Mouse (Mus musculus): ENCODE results near the gene Ptprn2.
A peak's percentile ranks its signal among the peaks of the same experiment; 100 is the strongest.

Ptprn2 gene

GRCm38 (mm10) chr12:117153166-117153480 is 667.6 kb downstream of the Ptprn2 start:
- no peak for DNase-seq

- peak; percentile 45 to 78 for DNase-seq
Measured at GRCm38 (mm10) chr12:117153671-117154355, 668.3 kb downstream of the Ptprn2 start.

- no peak for DNase-seq
Measured at GRCm38 (mm10) chr12:117154356-117155243, 669.1 kb downstream of the Ptprn2 start.

- no peak for DNase-seq
Measured at GRCm38 (mm10) chr12:117155307-117156220, 670.0 kb downstream of the Ptprn2 start.

GRCm38 (mm10) chr12:117156256-117156655 is 670.7 kb downstream of the Ptprn2 start:
- DNase-seq: no peak

GRCm38 (mm10) chr12:117156786-117157185 is 671.3 kb downstream of the Ptprn2 start:
- DNase-seq: no peak

GRCm38 (mm10) chr12:117157249-117157648 is 671.7 kb downstream of the Ptprn2 start:
- DNase-seq: no peak

- no peak for DNase-seq
Measured at GRCm38 (mm10) chr12:117157660-117158386, 672.3 kb downstream of the Ptprn2 start.

- DNase-seq: no peak
Measured at GRCm38 (mm10) chr12:117158950-117159668, 673.6 kb downstream of the Ptprn2 start.

GRCm38 (mm10) chr12:117159669-117160210 is 674.2 kb downstream of the Ptprn2 start:
- DNase-seq: no peak

GRCm38 (mm10) chr12:117160211-117160891 is 674.8 kb downstream of the Ptprn2 start:
- DNase-seq: no peak

- no peak for DNase-seq
Measured at GRCm38 (mm10) chr12:117162180-117162579, 676.7 kb downstream of the Ptprn2 start.

GRCm38 (mm10) chr12:117163789-117164188 is 678.3 kb downstream of the Ptprn2 start:
- DNase-seq: peak in 1 of 2 experiments; percentile 56

GRCm38 (mm10) chr12:117166266-117166665 is 680.7 kb downstream of the Ptprn2 start:
- DNase-seq: no peak

GRCm38 (mm10) chr12:117169670-117170069 is 684.1 kb downstream of the Ptprn2 start:
- DNase-seq: no peak

GRCm38 (mm10) chr12:117172529-117172884 is 687.0 kb downstream of the Ptprn2 start:
- DNase-seq: peak in 1 of 2 experiments; percentile 16

- DNase-seq: peak in 1 of 2 experiments; percentile 14
Measured at GRCm38 (mm10) chr12:117172885-117173529, 687.5 kb downstream of the Ptprn2 start.

GRCm38 (mm10) chr12:117174189-117174588 is 688.7 kb downstream of the Ptprn2 start:
- DNase-seq: no peak

GRCm38 (mm10) chr12:117175072-117175681 is 689.7 kb downstream of the Ptprn2 start:
- no peak for DNase-seq

Measured in lung, postnatal 4 days (tissue).